Mouse (Mus musculus): ENCODE data around the gene Abhd17c. TPM values are rescaled to one million over a fixed set of nuclear protein-coding genes. Genes with fewer than 3 reads are reported as not detected.

Abhd17c gene
- total and polyA plus RNA-seq, 3 experiments, result 13.5 to 28.1 (median 22.8) TPM

DNA sequence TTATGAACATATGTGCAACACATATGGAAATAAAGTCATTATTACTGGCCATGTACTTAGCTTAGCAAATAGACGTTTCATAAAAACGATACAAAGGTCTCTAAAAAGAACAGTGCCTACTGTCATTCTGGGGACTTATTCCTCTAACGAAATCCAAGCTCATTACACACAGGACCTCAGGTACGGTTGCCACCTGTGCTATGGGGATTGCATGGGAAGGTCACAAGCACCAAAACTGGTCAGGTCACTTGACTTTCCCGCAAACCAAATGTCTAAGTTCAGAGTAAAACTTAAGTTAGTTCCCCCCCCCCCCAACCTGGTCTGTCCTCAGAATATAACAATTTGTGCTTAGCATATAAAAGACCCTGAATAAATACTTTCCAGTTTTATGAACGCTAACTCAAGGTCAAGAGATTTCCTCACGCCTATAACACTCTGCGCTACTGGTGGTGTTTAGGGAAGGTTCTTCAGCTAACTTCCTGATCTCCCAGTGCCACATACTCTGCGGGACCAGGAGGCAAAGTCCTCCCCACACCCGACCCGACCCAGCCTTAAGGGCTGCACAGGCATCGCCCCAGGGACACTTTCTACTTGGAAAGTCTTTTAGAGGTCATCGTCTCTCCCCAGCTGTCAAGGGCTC lies 1.2 kb downstream of the Abhd17c start:
- no peak for TF ChIP-seq GATA2 (IDR thresholded peaks at IDR 0.05; ENCODE audit: borderline replicate concordance, low read depth, low read length)
- TF ChIP-seq TAL1 (conservative IDR thresholded peaks at IDR 0.05; ENCODE audit: low read depth, low read length), result no peak
- no peak for TF ChIP-seq POLR2AphosphoS5 (IDR thresholded peaks at IDR 0.05; ENCODE audit: insufficient replicate concordance, low read depth, low read length)
- TF ChIP-seq GATA1 (IDR thresholded peaks at IDR 0.05; ENCODE audit: borderline replicate concordance, low read length), result no peak
- no peak for TF ChIP-seq CTCF (IDR thresholded peaks at IDR 0.05; ENCODE audit: low read depth, low read length)
- DNase-seq (ENCODE audit: low spot score), result peak; percentile 11
- Histone ChIP-seq H3K4me1 (ENCODE audit: insufficient read depth, low read depth, low read length) (peaks cover 46% of the 10 kb centered on the region), H3K4me3 (ENCODE audit: low read depth, low read length) (peak overlapping the region; percentile 92), H3K27me3 (ENCODE audit: insufficient read depth, low read length) (peaks cover 5% of the 10 kb centered on the region), H3K36me3 (replicated peaks) (peaks cover 30% of the 10 kb centered on the region), H3K9me3 (replicated peaks) (no peaks in the 10 kb centered on the region)
- ATAC-seq (ENCODE audit: extremely low read depth, insufficient number of reproducible peaks, low FRiP score, poor library complexity, severe bottlenecking), result 0 out of 2 replicates have a peak, but pooled peaks have one; percentile 3

DNA sequence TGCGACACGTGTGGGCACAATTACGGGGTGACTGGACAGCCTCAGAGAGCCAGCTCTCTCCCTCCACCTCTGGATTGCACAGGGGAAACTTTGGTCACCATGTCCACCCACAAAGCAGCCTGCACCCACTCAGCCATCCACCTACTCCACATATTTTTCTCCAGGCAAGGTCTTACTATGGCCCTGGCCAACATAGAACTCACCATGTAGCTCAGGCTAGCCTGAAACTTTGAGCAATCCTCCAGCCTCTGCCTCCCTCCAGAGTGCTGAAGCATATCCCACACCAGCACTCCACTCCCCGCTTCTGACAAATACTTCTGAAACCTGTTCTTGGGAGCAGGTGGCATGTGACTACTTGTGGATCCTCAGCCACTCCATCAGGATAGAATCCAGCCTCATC lies 1.9 kb downstream of the Abhd17c start:
- DNase-seq (ENCODE audit: low spot score), result no peak
- no peaks in the 10 kb centered on the region for H3K9me3 ChIP-seq (replicated peaks)
- H3K4me1 ChIP-seq (ENCODE audit: insufficient read depth, low read depth, low read length), result peaks cover 51% of the 10 kb centered on the region
- peak overlapping the region; percentile 92; the same call in 1 of the 2 replicates for H3K4me3 ChIP-seq (ENCODE audit: low read depth, low read length)
- no peak for ATAC-seq (ENCODE audit: extremely low read depth, insufficient number of reproducible peaks, low FRiP score, poor library complexity, severe bottlenecking)
- H3K36me3 ChIP-seq (replicated peaks), result peaks cover 30% of the 10 kb centered on the region
- TF ChIP-seq POLR2AphosphoS5 (IDR thresholded peaks at IDR 0.05; ENCODE audit: insufficient replicate concordance, low read depth, low read length) (no peak), CTCF (IDR thresholded peaks at IDR 0.05; ENCODE audit: low read depth, low read length) (no peak), GATA1 (IDR thresholded peaks at IDR 0.05; ENCODE audit: borderline replicate concordance, low read length) (no peak), TAL1 (conservative IDR thresholded peaks at IDR 0.05; ENCODE audit: low read depth, low read length) (no peak), GATA2 (IDR thresholded peaks at IDR 0.05; ENCODE audit: borderline replicate concordance, low read depth, low read length) (no peak)
- peaks cover 5% of the 10 kb centered on the region for H3K27me3 ChIP-seq (ENCODE audit: insufficient read depth, low read length)

DNA sequence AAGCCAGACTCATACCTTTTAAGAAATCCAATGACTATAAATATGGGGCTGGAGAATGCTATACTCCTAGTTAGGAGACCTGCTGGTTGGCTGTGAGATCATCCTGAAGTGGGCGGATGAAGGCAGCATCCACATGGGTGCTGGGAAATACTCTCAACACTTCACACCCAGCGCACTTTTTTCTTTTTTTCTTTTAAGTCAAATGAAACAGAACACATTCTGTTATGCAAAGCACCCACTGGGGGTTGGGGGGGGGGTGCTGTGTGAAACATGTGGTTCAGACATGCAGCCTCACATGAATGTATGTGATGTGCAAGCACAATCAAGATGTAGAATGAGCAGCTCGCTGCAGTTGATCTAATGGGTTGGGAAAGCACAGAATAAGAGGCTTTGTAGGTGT lies 2.8 kb downstream of the Abhd17c start:
- H3K36me3 ChIP-seq (replicated peaks), result peaks cover 36% of the 10 kb centered on the region
- H3K9me3 ChIP-seq (replicated peaks), result no peaks in the 10 kb centered on the region
- H3K4me1 ChIP-seq (ENCODE audit: insufficient read depth, low read depth, low read length), result peaks cover 60% of the 10 kb centered on the region
- no peak for ATAC-seq (ENCODE audit: extremely low read depth, insufficient number of reproducible peaks, low FRiP score, poor library complexity, severe bottlenecking)
- no peak for DNase-seq (ENCODE audit: low spot score)
- peaks cover 3% of the 10 kb centered on the region; the same call in 1 of the 2 replicates for H3K27me3 ChIP-seq (ENCODE audit: insufficient read depth, low read length)
- TF ChIP-seq POLR2AphosphoS5 (IDR thresholded peaks at IDR 0.05; ENCODE audit: insufficient replicate concordance, low read depth, low read length) (no peak), GATA1 (IDR thresholded peaks at IDR 0.05; ENCODE audit: borderline replicate concordance, low read length) (no peak), CTCF (IDR thresholded peaks at IDR 0.05; ENCODE audit: low read depth, low read length) (no peak), TAL1 (conservative IDR thresholded peaks at IDR 0.05; ENCODE audit: low read depth, low read length) (no peak), GATA2 (IDR thresholded peaks at IDR 0.05; ENCODE audit: borderline replicate concordance, low read depth, low read length) (no peak)
- no peak overlapping the region for H3K4me3 ChIP-seq (ENCODE audit: low read depth, low read length)

DNA sequence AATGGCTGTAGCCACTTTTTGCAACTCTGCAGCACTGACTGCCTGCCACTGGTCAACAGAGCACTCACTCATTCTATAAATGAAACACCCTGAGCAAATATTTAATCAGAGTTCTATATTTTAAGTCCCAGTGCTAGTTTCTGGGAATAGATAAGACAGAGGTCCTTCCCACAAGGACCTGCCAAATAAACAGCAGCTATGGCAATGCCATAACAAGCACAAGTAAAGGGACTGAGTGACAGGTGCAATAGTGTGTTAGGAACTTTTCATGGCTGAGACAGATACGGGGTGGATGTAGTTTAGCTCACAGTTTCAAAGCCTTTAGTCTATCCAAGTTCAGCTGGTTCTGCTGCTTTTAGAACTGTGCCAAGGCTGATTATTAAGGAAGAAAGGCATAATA lies 3.9 kb downstream of the Abhd17c start:
- no peaks in the 10 kb centered on the region for H3K9me3 ChIP-seq (replicated peaks)
- peaks cover 71% of the 10 kb centered on the region for H3K4me1 ChIP-seq (ENCODE audit: insufficient read depth, low read depth, low read length)
- peaks cover 47% of the 10 kb centered on the region for H3K36me3 ChIP-seq (replicated peaks)
- ATAC-seq (ENCODE audit: extremely low read depth, insufficient number of reproducible peaks, low FRiP score, poor library complexity, severe bottlenecking) (no peak), DNase-seq (ENCODE audit: low spot score) (no peak)
- H3K4me3 ChIP-seq (ENCODE audit: low read depth, low read length), result no peak overlapping the region
- H3K27me3 ChIP-seq (ENCODE audit: insufficient read depth, low read length), result no peaks in the 10 kb centered on the region
- no peak for TF ChIP-seq TAL1 (conservative IDR thresholded peaks at IDR 0.05; ENCODE audit: low read depth, low read length)
- TF ChIP-seq CTCF (IDR thresholded peaks at IDR 0.05; ENCODE audit: low read depth, low read length), result no peak
- no peak for TF ChIP-seq GATA2 (IDR thresholded peaks at IDR 0.05; ENCODE audit: borderline replicate concordance, low read depth, low read length)
- no peak for TF ChIP-seq POLR2AphosphoS5 (IDR thresholded peaks at IDR 0.05; ENCODE audit: insufficient replicate concordance, low read depth, low read length)
- no peak for TF ChIP-seq GATA1 (IDR thresholded peaks at IDR 0.05; ENCODE audit: borderline replicate concordance, low read length)

DNA sequence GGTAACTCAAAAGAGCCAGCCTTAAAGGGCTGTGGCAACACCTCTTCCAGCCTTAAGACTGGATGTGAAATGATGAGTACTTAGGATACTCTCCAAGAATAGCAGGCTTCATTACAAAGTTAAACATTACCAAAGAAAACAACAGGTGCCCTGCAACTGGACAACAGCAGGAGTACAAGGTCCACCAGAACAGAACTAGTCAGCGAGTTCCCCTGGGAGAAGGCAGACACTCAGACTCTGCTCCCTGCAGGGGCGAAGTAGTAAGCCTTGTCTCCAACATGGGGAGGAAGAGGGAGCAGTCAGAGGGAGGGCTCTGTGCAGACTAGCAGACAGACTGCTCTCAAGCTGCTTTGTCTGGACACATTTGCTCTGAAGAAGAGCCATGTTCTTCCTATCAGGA lies 6.1 kb downstream of the Abhd17c start:
- H3K4me1 ChIP-seq (ENCODE audit: insufficient read depth, low read depth, low read length), result peaks cover 69% of the 10 kb centered on the region
- H3K36me3 ChIP-seq (replicated peaks), result peaks cover 58% of the 10 kb centered on the region
- H3K4me3 ChIP-seq (ENCODE audit: low read depth, low read length), result no peak overlapping the region
- no peak for ATAC-seq (ENCODE audit: extremely low read depth, insufficient number of reproducible peaks, low FRiP score, poor library complexity, severe bottlenecking)
- no peaks in the 10 kb centered on the region for H3K27me3 ChIP-seq (ENCODE audit: insufficient read depth, low read length)
- TF ChIP-seq GATA1 (IDR thresholded peaks at IDR 0.05; ENCODE audit: borderline replicate concordance, low read length) (no peak), GATA2 (IDR thresholded peaks at IDR 0.05; ENCODE audit: borderline replicate concordance, low read depth, low read length) (no peak), TAL1 (conservative IDR thresholded peaks at IDR 0.05; ENCODE audit: low read depth, low read length) (no peak), POLR2AphosphoS5 (IDR thresholded peaks at IDR 0.05; ENCODE audit: insufficient replicate concordance, low read depth, low read length) (no peak), CTCF (IDR thresholded peaks at IDR 0.05; ENCODE audit: low read depth, low read length) (no peak)
- no peak for DNase-seq (ENCODE audit: low spot score)
- no peaks in the 10 kb centered on the region for H3K9me3 ChIP-seq (replicated peaks)

DNA sequence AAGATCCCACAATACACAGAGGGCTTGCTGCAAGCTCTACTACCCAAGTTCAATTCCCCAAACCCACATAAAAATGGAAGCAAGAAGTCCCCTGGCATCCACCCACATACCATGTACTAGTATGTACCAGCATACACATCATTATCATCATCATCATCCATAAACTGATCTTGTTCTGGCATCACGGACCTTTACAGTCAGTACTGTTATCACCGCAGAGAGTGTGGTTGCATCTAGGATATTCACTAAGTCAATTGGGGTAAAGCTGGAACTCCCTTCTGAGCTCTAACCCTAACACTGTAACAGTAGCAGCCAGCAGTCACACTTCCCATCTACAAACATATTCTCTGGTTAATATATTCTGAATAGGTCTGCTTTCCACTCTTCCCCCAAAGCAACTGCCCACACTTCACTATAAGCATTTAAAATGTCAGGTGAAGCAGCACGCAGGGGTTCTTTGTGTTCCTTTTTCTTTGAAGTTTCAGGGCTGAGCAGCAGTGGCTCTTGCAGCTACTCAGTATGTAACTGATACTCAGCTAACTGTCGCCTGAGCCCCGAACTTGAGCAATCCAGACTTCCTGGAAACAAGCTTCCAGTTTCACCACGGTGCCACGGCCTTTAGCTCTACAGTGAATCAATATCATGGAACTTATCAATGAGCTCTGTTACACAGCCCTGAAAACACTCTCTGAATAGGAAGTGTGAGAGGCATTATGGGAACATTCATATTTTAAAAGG lies 8.8 kb downstream of the Abhd17c start:
- no peak for ATAC-seq (ENCODE audit: extremely low read depth, insufficient number of reproducible peaks, low FRiP score, poor library complexity, severe bottlenecking)
- H3K4me3 ChIP-seq (ENCODE audit: low read depth, low read length), result no peak overlapping the region
- peaks cover 50% of the 10 kb centered on the region for H3K36me3 ChIP-seq (replicated peaks)
- TF ChIP-seq GATA1 (IDR thresholded peaks at IDR 0.05; ENCODE audit: borderline replicate concordance, low read length) (no peak), GATA2 (IDR thresholded peaks at IDR 0.05; ENCODE audit: borderline replicate concordance, low read depth, low read length) (no peak), CTCF (IDR thresholded peaks at IDR 0.05; ENCODE audit: low read depth, low read length) (no peak), TAL1 (conservative IDR thresholded peaks at IDR 0.05; ENCODE audit: low read depth, low read length) (no peak), POLR2AphosphoS5 (IDR thresholded peaks at IDR 0.05; ENCODE audit: insufficient replicate concordance, low read depth, low read length) (no peak)
- peaks cover 52% of the 10 kb centered on the region for H3K4me1 ChIP-seq (ENCODE audit: insufficient read depth, low read depth, low read length)
- H3K27me3 ChIP-seq (ENCODE audit: insufficient read depth, low read length), result no peaks in the 10 kb centered on the region
- DNase-seq (ENCODE audit: low spot score), result no peak
- no peaks in the 10 kb centered on the region for H3K9me3 ChIP-seq (replicated peaks)
